Mouse (Mus musculus) heart, adult 18-20 months (tissue): ENCODE results near the gene Dusp22. TPM values are rescaled to one million over a fixed set of nuclear protein-coding genes. Genes with fewer than 3 reads are reported as not detected.

ENCODE experiments used
- DNase-seq, 2 experiments: peaks; one replicate each; pipeline ENCODE4 v3.0.0; 2021 to 2022; ENCODE audit warnings: mixed read lengths in 1 of 2
- long read RNA-seq, 2 experiments: library from polyadenylated mRNA; stranded (forward); transcript quantifications; one replicate each; pipeline ENCODE4 v2.0.0; 2021
- total RNA-seq, 2 experiments: library from RNA; stranded (reverse); gene quantifications; 2 replicates each; pipeline ENCODE4 v1.2.3; 2021

Gene Dusp22
- 10 to 100 TPM; 18.0 to 19.6 TPM for total RNA-seq
- long read RNA-seq, experiment 1, transcript Dusp22-202 (7 exons, 3,015 nt) = major isoform, 12 of 20 reads
- long read RNA-seq, experiment 1, partial matches to known transcripts = 2 of 20 reads
- long read RNA-seq, experiment 1, other reads (novel, unspliced or antisense) = 2 of 20 reads
- long read RNA-seq, experiment 2, partial matches to known transcripts = 0 of 6 reads
- long read RNA-seq, experiment 2, other reads (novel, unspliced or antisense) = 1 of 6 reads

- peak; percentile 90 to 96 for DNase-seq
Measured at GRCm38 (mm10) chr13:30659613-30660505, at the start of gene Dusp22. Gene Dusp22, plus strand, starts transcription at chr13:30659999.

- no peak for DNase-seq
Measured at GRCm38 (mm10) chr13:30612079-30612794, 47.6 kb upstream of the Dusp22 start.

- DNase-seq = no peak
Measured at GRCm38 (mm10) chr13:30619684-30620083, 40.1 kb upstream of the Dusp22 start.

- DNase-seq = no peak
Measured at GRCm38 (mm10) chr13:30628195-30629048, 31.4 kb upstream of the Dusp22 start.

GRCm38 (mm10) chr13:30629794-30630410, 29.9 kb upstream of the Dusp22 start:
- DNase-seq = no peak

- DNase-seq = peak in 1 of 2 experiments; percentile 6
Measured at GRCm38 (mm10) chr13:30632998-30633397, 26.8 kb upstream of the Dusp22 start.

GRCm38 (mm10) chr13:30636453-30636852, 23.3 kb upstream of the Dusp22 start:
- no peak for DNase-seq

- no peak for DNase-seq
Measured at GRCm38 (mm10) chr13:30638378-30639115, 21.3 kb upstream of the Dusp22 start.

- DNase-seq = no peak
Measured at GRCm38 (mm10) chr13:30642053-30642452, 17.7 kb upstream of the Dusp22 start.

- DNase-seq = no peak
Measured at GRCm38 (mm10) chr13:30648461-30648860, 11.3 kb upstream of the Dusp22 start.

- DNase-seq = no peak
Measured at GRCm38 (mm10) chr13:30649197-30649596, 10.6 kb upstream of the Dusp22 start.

GRCm38 (mm10) chr13:30650684-30651083, 9.1 kb upstream of the Dusp22 start:
- no peak for DNase-seq

GRCm38 (mm10) chr13:30653051-30653450, 6.7 kb upstream of the Dusp22 start:
- DNase-seq = no peak

- no peak for DNase-seq
Measured at GRCm38 (mm10) chr13:30654463-30654862, 5.3 kb upstream of the Dusp22 start.

- DNase-seq = no peak
Measured at GRCm38 (mm10) chr13:30656909-30657308, 2.9 kb upstream of the Dusp22 start.

GRCm38 (mm10) chr13:30657779-30658178, 2.0 kb upstream of the Dusp22 start:
- DNase-seq = no peak

GRCm38 (mm10) chr13:30658201-30658996, 1.4 kb upstream of the Dusp22 start:
- DNase-seq = no peak

- DNase-seq = no peak
Measured at GRCm38 (mm10) chr13:30665261-30665660, 5.5 kb downstream of the Dusp22 start.

- DNase-seq = no peak
Measured at GRCm38 (mm10) chr13:30666537-30666936, 6.7 kb downstream of the Dusp22 start.

GRCm38 (mm10) chr13:30668301-30668700, 8.5 kb downstream of the Dusp22 start:
- DNase-seq = peak in 1 of 2 experiments; percentile 26
